Mouse (Mus musculus): ENCODE data around the gene Kcnh8. TPM values are rescaled to one million over a fixed set of nuclear protein-coding genes. Genes with fewer than 3 reads are reported as not detected.

Gene Kcnh8
- polyA plus RNA-seq, 1 experiment from 2014 or later: 1.3 TPM

DNA sequence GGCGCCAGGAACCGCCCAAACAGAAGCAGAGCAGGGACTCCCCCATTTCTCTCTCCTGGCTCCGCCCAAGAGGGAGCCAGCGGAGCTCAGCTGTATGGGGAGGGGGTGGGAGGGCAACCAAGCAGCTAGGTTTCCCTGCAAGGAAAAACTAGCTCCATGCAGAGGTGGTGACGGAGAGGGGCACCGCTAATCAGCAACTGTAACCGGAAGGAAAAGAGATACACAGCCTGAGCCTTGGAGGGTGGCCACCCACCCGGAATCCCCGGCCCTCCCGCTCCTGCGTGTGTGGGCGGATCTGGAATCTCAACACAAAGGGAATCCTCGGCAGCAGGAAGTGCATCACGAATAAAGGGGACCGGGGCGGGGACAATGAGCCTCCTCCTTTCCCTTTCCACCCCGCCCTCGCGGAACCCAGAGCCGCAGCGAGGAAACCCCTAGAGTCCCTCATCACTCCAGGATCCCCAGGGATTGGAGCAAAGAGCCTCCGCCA, 1.6 kb upstream of the Kcnh8 start:
- peak overlapping the region; percentile 64 for H3K4me2 ChIP-seq (replicated peaks; ENCODE audit: low read depth, low read length)
- H3K27ac ChIP-seq (ENCODE audit: low read length): 0 out of 2 replicates have a peak overlapping the region, but pooled peaks have one; percentile 58
- WGBS: 1% methylated on average over 22 of the region's 22 CpGs
- H3K9ac ChIP-seq (replicated peaks; ENCODE audit: low read depth, low read length): 0 out of 2 replicates have a peak overlapping the region, but pooled peaks have one; percentile 21
- H3K4me1 ChIP-seq (ENCODE audit: control insufficient read depth, insufficient read depth, low read length): no peaks in the 10 kb centered on the region
- peak; percentile 86 for ATAC-seq (ENCODE audit: insufficient number of reproducible peaks, insufficient read depth, low FRiP score, low read depth)
- no peaks in the 10 kb centered on the region for H3K36me3 ChIP-seq (ENCODE audit: control insufficient read depth, insufficient read depth, low read length)
- H3K4me3 ChIP-seq (ENCODE audit: low read depth, low read length): peak overlapping the region; percentile 40
- peaks cover 14% of the 10 kb centered on the region; the same call in 1 of the 2 replicates for H3K27me3 ChIP-seq (ENCODE audit: control insufficient read depth, insufficient read depth, low read length)
- H3K9me3 ChIP-seq (ENCODE audit: control insufficient read depth, low read depth, low read length): no peaks in the 10 kb centered on the region

DNA sequence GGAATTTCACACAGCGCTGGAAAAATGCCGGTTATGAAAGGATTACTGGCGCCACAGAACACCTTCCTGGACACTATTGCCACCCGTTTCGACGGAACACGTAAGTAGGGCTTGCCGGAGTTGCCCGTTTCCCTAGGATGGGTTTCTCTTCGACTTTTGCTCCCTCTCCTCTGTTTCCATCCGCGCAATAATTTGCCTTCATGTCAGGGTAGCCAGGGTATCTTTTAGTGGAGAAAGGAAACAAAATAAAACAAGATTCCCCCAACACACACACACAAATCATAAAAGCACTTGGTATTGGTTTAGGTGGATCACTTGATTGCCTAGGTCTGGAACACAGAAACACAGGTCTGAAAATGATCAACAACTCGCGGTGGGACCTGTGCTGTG, 267 bp downstream of the Kcnh8 start:
- ATAC-seq (ENCODE audit: insufficient number of reproducible peaks, insufficient read depth, low FRiP score, low read depth): no peak
- WGBS: 4% methylated on average over 14 of the region's 14 CpGs
- H3K4me2 ChIP-seq (replicated peaks; ENCODE audit: low read depth, low read length): peak overlapping the region; percentile 64

DNA sequence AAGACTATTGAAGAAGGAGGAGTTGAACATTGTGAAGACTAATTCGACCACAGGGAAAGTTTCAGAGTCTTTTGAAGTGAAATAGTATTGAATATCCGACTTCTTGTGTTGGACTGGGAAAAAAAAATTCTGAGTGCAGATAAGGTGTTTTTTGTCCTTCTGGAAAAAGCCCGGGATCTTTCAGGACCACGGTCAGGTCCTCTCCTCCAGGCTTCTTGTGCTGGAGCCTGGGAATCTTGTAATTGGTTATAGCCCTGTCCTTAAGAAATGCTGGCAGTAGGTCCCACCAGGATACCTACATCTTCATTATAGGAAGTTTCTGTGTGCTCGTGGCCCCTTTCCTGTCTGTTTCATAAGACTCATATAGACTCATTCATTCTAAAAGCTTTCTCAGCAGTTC, 902 bp downstream of the Kcnh8 start:
- Histone ChIP-seq H3K4me3 (ENCODE audit: low read depth, low read length) (no peak overlapping the region), H3K4me1 (ENCODE audit: control insufficient read depth, insufficient read depth, low read length) (no peaks in the 10 kb centered on the region), H3K36me3 (ENCODE audit: control insufficient read depth, insufficient read depth, low read length) (no peaks in the 10 kb centered on the region), H3K9ac (replicated peaks; ENCODE audit: low read depth, low read length) (no peak overlapping the region), H3K27me3 (ENCODE audit: control insufficient read depth, insufficient read depth, low read length) (peaks cover 14% of the 10 kb centered on the region; the same call in 1 of the 2 replicates), H3K27ac (ENCODE audit: low read length) (no peak overlapping the region), H3K4me2 (replicated peaks; ENCODE audit: low read depth, low read length) (peak overlapping the region; percentile 64; the same call in 1 of the 2 replicates), H3K9me3 (ENCODE audit: control insufficient read depth, low read depth, low read length) (no peaks in the 10 kb centered on the region)
- WGBS: 5% methylated on average over 5 of the region's 5 CpGs
- ATAC-seq (ENCODE audit: insufficient number of reproducible peaks, insufficient read depth, low FRiP score, low read depth): no peak

More for the DNA sequence above, 267 bp downstream of the Kcnh8 start:
- H3K4me1 ChIP-seq (ENCODE audit: control insufficient read depth, insufficient read depth, low read length): no peaks in the 10 kb centered on the region
- no peak overlapping the region for H3K9ac ChIP-seq (replicated peaks; ENCODE audit: low read depth, low read length)
- no peak overlapping the region for H3K27ac ChIP-seq (ENCODE audit: low read length)
- no peaks in the 10 kb centered on the region for H3K36me3 ChIP-seq (ENCODE audit: control insufficient read depth, insufficient read depth, low read length)
- H3K9me3 ChIP-seq (ENCODE audit: control insufficient read depth, low read depth, low read length): no peaks in the 10 kb centered on the region
- H3K4me3 ChIP-seq (ENCODE audit: low read depth, low read length): peak overlapping the region; percentile 40
- H3K27me3 ChIP-seq (ENCODE audit: control insufficient read depth, insufficient read depth, low read length): peaks cover 14% of the 10 kb centered on the region; the same call in 1 of the 2 replicates

DNA sequence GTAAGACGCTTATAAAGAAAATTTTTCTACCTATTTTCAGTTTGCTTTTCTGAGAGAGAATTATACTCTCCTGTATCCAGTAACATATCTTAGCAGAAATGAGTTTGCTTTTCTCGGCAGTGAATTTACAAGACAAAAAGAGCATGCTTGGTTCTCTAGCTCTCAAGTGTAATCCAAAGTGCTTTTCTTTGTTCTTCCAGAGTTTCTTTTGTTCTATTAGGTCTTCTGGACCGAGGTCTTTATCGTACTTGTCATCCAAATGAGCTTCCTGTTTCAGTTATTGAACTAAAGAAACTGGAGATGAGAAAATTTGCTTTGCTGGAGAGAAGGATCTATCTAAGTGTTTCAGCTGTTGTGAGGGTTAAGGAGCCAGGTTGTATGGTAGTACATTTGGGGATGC, 8.9 kb downstream of the Kcnh8 start:
- H3K9me3 ChIP-seq (ENCODE audit: control insufficient read depth, low read depth, low read length): no peaks in the 10 kb centered on the region
- H3K36me3 ChIP-seq (ENCODE audit: control insufficient read depth, insufficient read depth, low read length): no peaks in the 10 kb centered on the region
- H3K4me3 ChIP-seq (ENCODE audit: low read depth, low read length): no peak overlapping the region
- H3K27ac ChIP-seq (ENCODE audit: low read length): no peak overlapping the region
- H3K9ac ChIP-seq (replicated peaks; ENCODE audit: low read depth, low read length): no peak overlapping the region
- no peak overlapping the region for H3K4me2 ChIP-seq (replicated peaks; ENCODE audit: low read depth, low read length)
- ATAC-seq (ENCODE audit: insufficient number of reproducible peaks, insufficient read depth, low FRiP score, low read depth): no peak
- H3K4me1 ChIP-seq (ENCODE audit: control insufficient read depth, insufficient read depth, low read length): no peaks in the 10 kb centered on the region
- no peaks in the 10 kb centered on the region for H3K27me3 ChIP-seq (ENCODE audit: control insufficient read depth, insufficient read depth, low read length)
- WGBS: 74% methylated on average over 4 of the region's 4 CpGs

DNA sequence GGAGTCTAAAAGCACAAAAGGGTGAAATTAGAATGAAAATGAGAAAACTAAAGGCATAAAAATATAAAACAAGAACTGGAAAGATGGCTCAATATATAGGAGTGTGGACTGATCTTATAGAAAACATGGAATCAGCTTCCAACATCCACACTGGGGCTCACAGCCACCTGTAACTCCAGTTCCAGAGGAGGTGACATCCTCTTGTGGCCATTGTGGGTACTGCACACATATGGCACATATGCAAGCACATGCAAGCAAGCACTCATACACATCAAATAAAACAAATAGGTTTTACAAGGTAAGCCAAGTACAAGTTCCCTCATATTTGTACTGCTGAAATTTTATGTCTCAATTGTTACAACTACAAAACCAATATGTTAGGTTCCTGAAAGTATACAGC, 46.7 kb downstream of the Kcnh8 start:
- Histone ChIP-seq H3K4me3 (ENCODE audit: low read depth, low read length) (no peak overlapping the region), H3K4me1 (ENCODE audit: control insufficient read depth, insufficient read depth, low read length) (no peaks in the 10 kb centered on the region), H3K27me3 (ENCODE audit: control insufficient read depth, insufficient read depth, low read length) (no peaks in the 10 kb centered on the region), H3K36me3 (ENCODE audit: control insufficient read depth, insufficient read depth, low read length) (no peaks in the 10 kb centered on the region), H3K9ac (replicated peaks; ENCODE audit: low read depth, low read length) (no peak overlapping the region), H3K4me2 (replicated peaks; ENCODE audit: low read depth, low read length) (no peak overlapping the region), H3K9me3 (ENCODE audit: control insufficient read depth, low read depth, low read length) (no peaks in the 10 kb centered on the region), H3K27ac (ENCODE audit: low read length) (no peak overlapping the region)
- no peak for ATAC-seq (ENCODE audit: insufficient number of reproducible peaks, insufficient read depth, low FRiP score, low read depth)

DNA sequence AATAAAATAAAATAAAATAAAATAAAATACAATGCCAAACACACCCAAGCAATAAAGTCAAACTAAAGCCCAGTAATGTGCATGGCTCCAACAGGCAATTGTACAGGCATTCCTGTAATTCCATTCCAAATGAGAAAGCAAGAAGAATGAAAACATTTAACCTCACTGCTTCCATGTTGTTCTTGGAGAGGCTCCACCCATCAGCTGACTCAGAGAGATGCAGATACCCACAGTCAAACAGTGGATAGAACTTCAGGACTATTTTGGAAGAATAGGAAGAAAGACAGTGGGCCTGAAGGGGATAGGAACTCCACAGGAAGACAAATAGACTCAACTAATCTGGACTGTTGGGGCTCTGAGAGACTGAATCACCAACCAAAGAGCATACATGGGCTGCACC, 89.5 kb downstream of the Kcnh8 start:
- no peak overlapping the region for H3K4me2 ChIP-seq (replicated peaks; ENCODE audit: low read depth, low read length)
- no peaks in the 10 kb centered on the region for H3K36me3 ChIP-seq (ENCODE audit: control insufficient read depth, insufficient read depth, low read length)
- no peaks in the 10 kb centered on the region for H3K4me1 ChIP-seq (ENCODE audit: control insufficient read depth, insufficient read depth, low read length)
- no peak for ATAC-seq (ENCODE audit: insufficient number of reproducible peaks, insufficient read depth, low FRiP score, low read depth)
- no peak overlapping the region for H3K4me3 ChIP-seq (ENCODE audit: low read depth, low read length)
- H3K9ac ChIP-seq (replicated peaks; ENCODE audit: low read depth, low read length): no peak overlapping the region
- H3K9me3 ChIP-seq (ENCODE audit: control insufficient read depth, low read depth, low read length): no peaks in the 10 kb centered on the region
- H3K27me3 ChIP-seq (ENCODE audit: control insufficient read depth, insufficient read depth, low read length): no peaks in the 10 kb centered on the region
- H3K27ac ChIP-seq (ENCODE audit: low read length): no peak overlapping the region

DNA sequence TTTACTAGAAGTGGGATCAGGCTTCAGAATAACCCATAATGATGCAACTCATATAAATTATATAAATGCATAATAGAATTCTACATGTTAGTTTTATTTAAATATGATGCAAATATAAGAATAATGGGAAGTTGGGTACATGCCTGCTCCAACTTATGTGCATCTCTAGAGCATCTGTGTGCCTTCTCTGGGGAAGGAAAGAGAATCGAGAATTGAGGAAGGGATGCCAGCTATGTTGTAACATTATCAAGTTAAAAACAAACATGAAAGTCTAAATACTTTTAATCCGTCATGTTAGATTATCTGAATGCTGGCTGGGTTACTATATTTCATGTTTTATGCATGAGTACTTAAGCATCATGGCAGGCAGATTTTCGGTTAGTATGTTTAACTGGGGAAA, 99.4 kb downstream of the Kcnh8 start:
- no peak for ATAC-seq (ENCODE audit: insufficient number of reproducible peaks, insufficient read depth, low FRiP score, low read depth)
- H3K4me2 ChIP-seq (replicated peaks; ENCODE audit: low read depth, low read length): no peak overlapping the region
- no peaks in the 10 kb centered on the region for H3K36me3 ChIP-seq (ENCODE audit: control insufficient read depth, insufficient read depth, low read length)
- H3K4me3 ChIP-seq (ENCODE audit: low read depth, low read length): no peak overlapping the region
- H3K27me3 ChIP-seq (ENCODE audit: control insufficient read depth, insufficient read depth, low read length): no peaks in the 10 kb centered on the region
- H3K9me3 ChIP-seq (ENCODE audit: control insufficient read depth, low read depth, low read length): no peaks in the 10 kb centered on the region
- H3K9ac ChIP-seq (replicated peaks; ENCODE audit: low read depth, low read length): no peak overlapping the region
- no peak overlapping the region for H3K27ac ChIP-seq (ENCODE audit: low read length)
- no peaks in the 10 kb centered on the region for H3K4me1 ChIP-seq (ENCODE audit: control insufficient read depth, insufficient read depth, low read length)
- 78% methylated on average over 3 of the region's 3 CpGs for WGBS

DNA sequence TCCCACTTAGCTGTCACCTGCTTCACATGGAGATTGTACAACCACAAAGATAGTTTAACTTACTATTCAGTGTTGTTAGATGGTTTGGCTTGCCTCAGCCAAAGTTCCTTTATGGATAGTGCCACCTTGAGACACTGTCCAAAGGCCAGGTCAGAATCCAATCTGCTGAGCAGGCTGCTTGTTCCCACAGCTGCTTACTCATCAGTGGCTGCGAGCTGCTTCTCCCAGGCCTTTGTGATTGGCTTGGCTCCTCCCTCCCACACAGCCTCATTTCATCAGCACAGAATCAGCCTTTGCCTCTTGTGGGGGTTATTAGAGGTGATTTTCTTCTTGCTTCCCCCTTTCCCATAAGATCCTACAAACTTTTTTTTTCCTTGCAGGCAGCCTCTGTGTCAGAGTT, 109.8 kb downstream of the Kcnh8 start:
- Histone ChIP-seq H3K27me3 (ENCODE audit: control insufficient read depth, insufficient read depth, low read length) (no peaks in the 10 kb centered on the region), H3K9ac (replicated peaks; ENCODE audit: low read depth, low read length) (no peak overlapping the region), H3K27ac (ENCODE audit: low read length) (no peak overlapping the region), H3K36me3 (ENCODE audit: control insufficient read depth, insufficient read depth, low read length) (no peaks in the 10 kb centered on the region), H3K4me3 (ENCODE audit: low read depth, low read length) (no peak overlapping the region), H3K9me3 (ENCODE audit: control insufficient read depth, low read depth, low read length) (no peaks in the 10 kb centered on the region), H3K4me1 (ENCODE audit: control insufficient read depth, insufficient read depth, low read length) (no peaks in the 10 kb centered on the region), H3K4me2 (replicated peaks; ENCODE audit: low read depth, low read length) (no peak overlapping the region)
- WGBS: 29% methylated on average over 1 of the region's 1 CpGs
- no peak for ATAC-seq (ENCODE audit: insufficient number of reproducible peaks, insufficient read depth, low FRiP score, low read depth)

DNA sequence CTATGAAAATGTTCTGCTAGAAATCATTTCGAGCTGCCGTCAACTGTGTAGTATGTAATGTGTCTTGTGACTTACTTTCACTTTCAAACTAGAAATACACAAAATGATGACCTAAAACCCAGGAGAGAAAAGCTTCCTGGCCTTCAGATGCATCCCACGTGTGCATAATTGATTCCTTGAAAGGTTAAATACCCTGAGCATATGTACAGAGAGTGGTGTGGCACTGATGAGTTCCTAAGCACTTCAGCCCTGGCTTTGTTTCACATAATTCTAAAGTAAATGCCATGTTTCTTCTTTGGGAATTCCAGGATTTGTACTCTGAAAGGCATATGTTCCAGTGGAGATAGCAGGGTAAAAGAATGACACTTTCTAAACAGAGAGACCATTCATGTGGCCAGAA, 119.7 kb downstream of the Kcnh8 start:
- Histone ChIP-seq H3K4me2 (replicated peaks; ENCODE audit: low read depth, low read length) (no peak overlapping the region), H3K9me3 (ENCODE audit: control insufficient read depth, low read depth, low read length) (no peaks in the 10 kb centered on the region), H3K9ac (replicated peaks; ENCODE audit: low read depth, low read length) (no peak overlapping the region), H3K4me3 (ENCODE audit: low read depth, low read length) (no peak overlapping the region), H3K4me1 (ENCODE audit: control insufficient read depth, insufficient read depth, low read length) (no peaks in the 10 kb centered on the region), H3K36me3 (ENCODE audit: control insufficient read depth, insufficient read depth, low read length) (no peaks in the 10 kb centered on the region), H3K27me3 (ENCODE audit: control insufficient read depth, insufficient read depth, low read length) (no peaks in the 10 kb centered on the region), H3K27ac (ENCODE audit: low read length) (no peak overlapping the region)
- ATAC-seq (ENCODE audit: insufficient number of reproducible peaks, insufficient read depth, low FRiP score, low read depth): no peak
- 60% methylated on average over 3 of the region's 3 CpGs for WGBS

Measured in stomach, embryonic 14.5 days (tissue).